Mouse (Mus musculus): Measurements from ENCODE around the gene Commd1.

Commd1 gene

GRCm38 (mm10) chr11:22989786-22990185 is 7.6 kb upstream of the Commd1 start:
- DNase-seq: no peak

- DNase-seq: peak; percentile 56 to 77
Observed at GRCm38 (mm10) chr11:22987357-22987756, 5.2 kb upstream of the Commd1 start.

- no peak for DNase-seq
Observed at GRCm38 (mm10) chr11:22985510-22985909, 3.3 kb upstream of the Commd1 start.

- DNase-seq: no peak
Observed at GRCm38 (mm10) chr11:22982846-22983245, 664 bp upstream of the Commd1 start.

GRCm38 (mm10) chr11:22981543-22981950 is 635 bp downstream of the Commd1 start:
- no peak for DNase-seq

GRCm38 (mm10) chr11:22981041-22981440 is 1.1 kb downstream of the Commd1 start:
- no peak for DNase-seq

GRCm38 (mm10) chr11:22979221-22979620 is 3.0 kb downstream of the Commd1 start:
- no peak for DNase-seq

- DNase-seq: no peak
Observed at GRCm38 (mm10) chr11:22978711-22979110, 3.5 kb downstream of the Commd1 start.

GRCm38 (mm10) chr11:22978215-22978614 is 4.0 kb downstream of the Commd1 start:
- no peak for DNase-seq

GRCm38 (mm10) chr11:22973599-22973998 is 8.6 kb downstream of the Commd1 start:
- no peak for DNase-seq

- peak; percentile 88 for DNase-seq
Observed at GRCm38 (mm10) chr11:22972746-22973526, 9.2 kb downstream of the Commd1 start.

- DNase-seq: peak; percentile 80 to 87
Observed at GRCm38 (mm10) chr11:22971835-22972709, 10.1 kb downstream of the Commd1 start, which contains the start of gene Zrsr1. Gene Zrsr1, plus strand, starts transcription at chr11:22972005.

- DNase-seq: no peak
Observed at GRCm38 (mm10) chr11:22970546-22970945, 11.6 kb downstream of the Commd1 start.

- peak in 1 of 2 experiments; percentile 37 for DNase-seq
Observed at GRCm38 (mm10) chr11:22969486-22969885, 12.7 kb downstream of the Commd1 start.

GRCm38 (mm10) chr11:22965503-22965902 is 16.7 kb downstream of the Commd1 start:
- peak in 1 of 2 experiments; percentile 26 for DNase-seq

GRCm38 (mm10) chr11:22964401-22964800 is 17.8 kb downstream of the Commd1 start:
- DNase-seq: no peak

- DNase-seq: no peak
Observed at GRCm38 (mm10) chr11:22962101-22962500, 20.1 kb downstream of the Commd1 start.

- peak in 1 of 2 experiments; percentile 25 for DNase-seq
Observed at GRCm38 (mm10) chr11:22957791-22958374, 24.3 kb downstream of the Commd1 start.

GRCm38 (mm10) chr11:22956830-22957229 is 25.4 kb downstream of the Commd1 start:
- DNase-seq: peak; percentile 84 to 91

- no peak for DNase-seq
Observed at GRCm38 (mm10) chr11:22956346-22956745, 25.8 kb downstream of the Commd1 start.

GRCm38 (mm10) chr11:22952668-22953067 is 29.5 kb downstream of the Commd1 start:
- no peak for DNase-seq

GRCm38 (mm10) chr11:22950131-22950530 is 32.1 kb downstream of the Commd1 start:
- DNase-seq: peak in 1 of 2 experiments; percentile 28

GRCm38 (mm10) chr11:22949101-22949500 is 33.1 kb downstream of the Commd1 start:
- no peak for DNase-seq
